Mouse (Mus musculus): ENCODE measurements around the gene Gm21861. TPM values are rescaled to one million over a fixed set of nuclear protein-coding genes. Genes with fewer than 3 reads are reported as not detected.
"Not testable (repeated sequence)": the region's sequence is repeated elsewhere in the genome, so short reads cannot be mapped to it uniquely, and the experiment has no call there.

Gm21861 gene
- not detected in 2 replicates for polyA plus RNA-seq (2015; fragmentation: Nextera tagmentation; extraction: Ambion mirVana)

- H3K27ac ChIP-seq; H3K9ac ChIP-seq; ATAC-seq (replicated peaks; ENCODE audit: insufficient number of reproducible peaks, insufficient read depth, low FRiP score, low read depth); H3K4me2 ChIP-seq; H3K27me3 ChIP-seq; H3K4me3 ChIP-seq; H3K4me1 ChIP-seq (replicated peaks); H3K36me3 ChIP-seq; H3K9me3 ChIP-seq (replicated peaks): not testable (repeated sequence)
- WGBS, result no CpG with 5 or more reads among the region's 7 CpGs
These were observed at the start of gene Gm21861 for GRCm38 (mm10) chrY:58814497-58814896. Gene Gm21861 (minus strand): TSS chrY:58814597.

Data from heart, embryonic 15.5 days (tissue).